Mouse (Mus musculus): ENCODE results near the gene Klk1b5. TPM values are rescaled to one million over a fixed set of nuclear protein-coding genes. Genes with fewer than 3 reads are reported as not detected.
"Not testable (repeated sequence)": the region's sequence is repeated elsewhere in the genome, so short reads cannot be mapped to it uniquely, and the experiment has no call there.

Klk1b5 gene
- polyA plus RNA-seq, 1 experiment from 2014 or later = not detected

DNA sequence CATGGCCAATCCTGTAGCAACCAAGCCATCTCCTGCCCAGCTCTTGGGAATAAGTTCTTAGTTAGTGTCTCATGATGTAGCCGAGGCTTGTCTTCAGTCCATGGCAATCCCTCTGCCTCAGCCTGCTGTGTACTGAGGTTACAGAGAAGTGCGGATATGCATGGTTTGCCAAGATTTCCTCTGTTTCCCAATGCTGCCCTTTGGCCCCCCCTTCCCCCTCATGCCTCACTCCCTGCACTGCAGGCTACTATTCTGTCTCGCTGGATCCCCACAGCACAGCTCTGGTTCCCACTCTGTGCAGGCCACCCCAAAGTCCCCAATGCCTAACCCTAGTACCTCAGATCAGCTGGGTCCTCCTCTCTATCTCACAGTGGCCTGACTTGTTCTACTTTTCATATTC lies 7.4 kb upstream of the Klk1b5 start:
- TF ChIP-seq CTCF (IDR thresholded peaks at IDR 0.05; ENCODE audit: low read depth) = no peak
- no peak for TF ChIP-seq EP300 (IDR thresholded peaks at IDR 0.05; ENCODE audit: low read depth)
- H3K9me3 ChIP-seq (ENCODE audit: low read length) = no peaks in the 10 kb centered on the region
- H3K4me3 ChIP-seq (ENCODE audit: low read depth, low read length) = no peak overlapping the region
- DNase-seq (peak; percentile 41), ATAC-seq (peak; percentile 54; the same call in 1 of the 2 replicates)
- H3K36me3 ChIP-seq (replicated peaks; ENCODE audit: insufficient read depth, low read length) = no peaks in the 10 kb centered on the region
- no peak overlapping the region for H3K9ac ChIP-seq (replicated peaks)
- no peak overlapping the region for H3K4me2 ChIP-seq (ENCODE audit: low read depth, low read length)
- 0 out of 2 replicates have a peak, but pooled peaks cover 4% of the 10 kb centered on the region for H3K4me1 ChIP-seq (ENCODE audit: insufficient read depth)
- H3K27ac ChIP-seq (ENCODE audit: low read depth) = no peak overlapping the region
- WGBS (ENCODE audit: insufficient replicate concordance) = 39% methylated on average over 3 of the region's 3 CpGs
- H3K27me3 ChIP-seq (ENCODE audit: insufficient read depth, low read length) = no peaks in the 10 kb centered on the region

DNA sequence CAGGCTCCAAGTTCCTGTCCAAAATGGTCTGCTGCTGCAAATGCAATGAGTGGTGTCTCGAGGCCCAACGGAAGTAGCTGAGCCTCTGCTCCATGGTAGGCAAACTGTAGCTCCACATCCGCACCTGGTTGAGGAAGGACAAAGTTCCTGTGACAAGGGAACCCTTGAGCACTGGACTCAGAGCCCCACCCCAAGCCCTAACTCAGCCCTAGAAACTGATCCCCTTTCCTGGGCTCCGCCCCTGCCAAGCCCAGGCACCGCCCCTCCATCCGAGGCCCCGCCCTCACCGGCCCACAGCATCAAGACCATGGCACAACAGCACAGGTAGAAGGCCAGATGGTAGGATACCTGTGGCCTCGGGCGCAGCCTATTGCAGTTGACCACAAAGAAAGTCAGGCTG lies 5.9 kb downstream of the Klk1b5 start:
- H3K27me3 ChIP-seq (ENCODE audit: insufficient read depth, low read length); H3K9ac ChIP-seq (replicated peaks); ATAC-seq; H3K4me1 ChIP-seq (ENCODE audit: insufficient read depth); H3K4me3 ChIP-seq (ENCODE audit: low read depth, low read length); H3K4me2 ChIP-seq (ENCODE audit: low read depth, low read length); H3K9me3 ChIP-seq (ENCODE audit: low read length); H3K36me3 ChIP-seq (replicated peaks; ENCODE audit: insufficient read depth, low read length); DNase-seq; H3K27ac ChIP-seq (ENCODE audit: low read depth): not testable (repeated sequence)
- WGBS (ENCODE audit: insufficient replicate concordance) = 65% methylated on average over 8 of the region's 10 CpGs

DNA sequence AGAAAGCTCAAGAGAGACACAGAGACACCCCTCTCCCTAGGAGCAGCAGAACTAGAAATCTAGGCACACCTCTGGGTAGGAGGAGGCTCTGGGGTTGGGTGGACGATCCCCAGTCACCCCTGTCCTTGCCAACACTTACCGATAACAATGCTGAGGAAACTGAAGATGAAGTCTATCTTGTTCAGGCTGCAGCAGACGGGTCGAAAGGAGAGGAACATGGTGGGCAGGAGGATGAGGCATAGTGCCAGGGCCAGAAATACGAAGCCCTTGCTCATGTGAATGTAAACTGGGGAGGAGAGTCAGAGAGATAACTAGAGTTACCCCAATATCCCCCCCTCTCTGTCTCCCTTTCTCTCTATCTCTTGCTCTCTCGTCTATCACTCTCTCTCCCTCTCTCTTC lies 6.6 kb downstream of the Klk1b5 start:
- DNase-seq; H3K4me1 ChIP-seq (ENCODE audit: insufficient read depth); H3K27me3 ChIP-seq (ENCODE audit: insufficient read depth, low read length); H3K9me3 ChIP-seq (ENCODE audit: low read length); H3K9ac ChIP-seq (replicated peaks); H3K27ac ChIP-seq (ENCODE audit: low read depth); H3K4me3 ChIP-seq (ENCODE audit: low read depth, low read length); H3K36me3 ChIP-seq (replicated peaks; ENCODE audit: insufficient read depth, low read length); H3K4me2 ChIP-seq (ENCODE audit: low read depth, low read length); ATAC-seq: not testable (repeated sequence)
- WGBS (ENCODE audit: insufficient replicate concordance) = 53% methylated on average over 6 of the region's 6 CpGs

DNA sequence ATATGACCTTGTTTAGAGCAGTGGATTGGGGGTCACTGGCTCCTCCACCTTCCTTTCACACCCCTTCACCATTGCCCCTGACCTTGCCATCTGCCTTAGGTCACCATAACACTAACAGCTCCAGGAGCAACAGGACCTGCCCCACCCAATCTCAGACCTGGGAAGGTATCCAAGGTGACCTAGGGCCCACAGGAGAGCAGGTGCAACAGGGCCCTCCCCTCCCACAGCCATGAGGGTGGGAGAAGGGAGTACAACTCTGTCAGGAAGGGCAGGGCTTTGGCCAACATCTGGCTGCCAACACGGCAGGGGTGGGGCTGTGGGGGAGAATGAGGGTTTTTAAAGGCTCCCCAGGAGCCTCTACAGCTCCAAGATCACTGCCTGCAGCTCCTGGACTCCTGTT lies 9.3 kb downstream of the Klk1b5 start, which contains the start of gene Klk1:
Gene Klk1 (plus strand): TSS at position 285 of the 400 bp plus-strand sequence.
- H3K4me2 ChIP-seq (ENCODE audit: low read depth, low read length) = no peak within 1 kb of the TSS
- no peak for ATAC-seq
- H3K4me1 ChIP-seq (ENCODE audit: insufficient read depth) = no peaks in the 10 kb centered on the region
- 33% methylated on average over 1 of the region's 1 CpGs for WGBS (ENCODE audit: insufficient replicate concordance)
- no peak within 1 kb of the TSS for H3K27ac ChIP-seq (ENCODE audit: low read depth)
- H3K27me3 ChIP-seq (ENCODE audit: insufficient read depth, low read length) = no peaks in the 10 kb centered on the region
- no peak for DNase-seq
- H3K9me3 ChIP-seq (ENCODE audit: low read length) = no peaks in the 10 kb centered on the region
- H3K4me3 ChIP-seq (ENCODE audit: low read depth, low read length) = no peak within 1 kb of the TSS
- no peaks in the 10 kb centered on the region for H3K36me3 ChIP-seq (replicated peaks; ENCODE audit: insufficient read depth, low read length)
- TF ChIP-seq CTCF (IDR thresholded peaks at IDR 0.05; ENCODE audit: low read depth) (no peak), EP300 (IDR thresholded peaks at IDR 0.05; ENCODE audit: low read depth) (no peak)
- H3K9ac ChIP-seq (replicated peaks) = no peak within 1 kb of the TSS

DNA sequence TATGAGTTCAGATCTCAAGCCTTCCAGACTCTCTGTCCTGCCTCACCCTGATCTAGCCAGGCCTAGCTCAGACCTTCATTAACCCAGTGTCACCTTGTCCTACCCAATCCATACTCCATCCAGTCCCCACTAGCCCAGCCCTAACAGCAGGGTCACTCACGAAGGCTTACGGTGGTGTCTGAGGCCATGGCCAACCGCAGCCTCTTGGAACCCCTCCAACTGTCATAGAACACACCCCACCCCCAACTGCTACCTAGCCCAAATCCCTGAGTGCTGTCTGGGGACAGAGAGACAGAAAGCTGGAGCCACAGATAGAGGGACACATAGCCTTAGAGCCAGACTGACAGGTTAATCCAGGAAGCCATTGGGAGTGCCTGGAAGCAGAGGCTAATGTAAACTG lies 20.2 kb downstream of the Klk1b5 start, which contains the start of gene Gm36864:
Gene Gm36864 (plus strand): TSS at position 269 of the 400 bp plus-strand sequence.
- Histone ChIP-seq H3K4me1 (ENCODE audit: insufficient read depth) (no peaks in the 10 kb centered on the region), H3K9me3 (ENCODE audit: low read length) (no peaks in the 10 kb centered on the region), H3K27me3 (ENCODE audit: insufficient read depth, low read length) (no peaks in the 10 kb centered on the region), H3K9ac (replicated peaks) (no peak within 1 kb of the TSS), H3K4me2 (ENCODE audit: low read depth, low read length) (no peak within 1 kb of the TSS), H3K27ac (ENCODE audit: low read depth) (no peak within 1 kb of the TSS), H3K4me3 (ENCODE audit: low read depth, low read length) (no peak within 1 kb of the TSS), H3K36me3 (replicated peaks; ENCODE audit: insufficient read depth, low read length) (no peaks in the 10 kb centered on the region)
- TF ChIP-seq CTCF (IDR thresholded peaks at IDR 0.05; ENCODE audit: low read depth) = no peak
- no peak for DNase-seq
- WGBS (ENCODE audit: insufficient replicate concordance) = 56% methylated on average over 3 of the region's 3 CpGs
- no peak for ATAC-seq

DNA sequence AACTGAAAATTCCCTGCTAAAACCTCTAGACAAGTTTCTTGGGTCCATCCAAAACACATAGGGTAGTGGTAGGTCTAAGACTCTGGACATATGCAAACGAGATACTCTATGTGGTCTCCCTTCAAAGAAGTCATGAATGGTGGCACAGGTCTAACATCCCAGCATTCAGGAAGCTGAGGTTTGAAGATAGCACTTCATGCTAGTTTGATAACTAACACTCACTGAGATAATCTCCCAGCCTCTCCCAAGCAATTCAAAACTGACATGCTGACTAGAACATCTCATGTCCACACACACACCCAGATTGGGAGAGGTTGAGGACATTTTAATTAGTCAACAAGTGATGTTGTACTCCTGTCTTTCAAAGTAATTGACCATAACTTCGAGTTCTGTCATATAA lies 24.2 kb downstream of the Klk1b5 start:
- no peaks in the 10 kb centered on the region for H3K27me3 ChIP-seq (ENCODE audit: insufficient read depth, low read length)
- no peak overlapping the region for H3K9ac ChIP-seq (replicated peaks)
- no peak overlapping the region for H3K27ac ChIP-seq (ENCODE audit: low read depth)
- no peaks in the 10 kb centered on the region for H3K9me3 ChIP-seq (ENCODE audit: low read length)
- WGBS (ENCODE audit: insufficient replicate concordance) = 44% methylated on average over 2 of the region's 2 CpGs
- no peak overlapping the region for H3K4me3 ChIP-seq (ENCODE audit: low read depth, low read length)
- no peaks in the 10 kb centered on the region for H3K36me3 ChIP-seq (replicated peaks; ENCODE audit: insufficient read depth, low read length)
- peaks cover under 1% of the 10 kb centered on the region; the same call in 1 of the 2 replicates for H3K4me1 ChIP-seq (ENCODE audit: insufficient read depth)
- no peak overlapping the region for H3K4me2 ChIP-seq (ENCODE audit: low read depth, low read length)
- TF ChIP-seq EP300 (IDR thresholded peaks at IDR 0.05; ENCODE audit: low read depth) (no peak), CTCF (IDR thresholded peaks at IDR 0.05; ENCODE audit: low read depth) (no peak)
- no peak for DNase-seq
- no peak for ATAC-seq

DNA sequence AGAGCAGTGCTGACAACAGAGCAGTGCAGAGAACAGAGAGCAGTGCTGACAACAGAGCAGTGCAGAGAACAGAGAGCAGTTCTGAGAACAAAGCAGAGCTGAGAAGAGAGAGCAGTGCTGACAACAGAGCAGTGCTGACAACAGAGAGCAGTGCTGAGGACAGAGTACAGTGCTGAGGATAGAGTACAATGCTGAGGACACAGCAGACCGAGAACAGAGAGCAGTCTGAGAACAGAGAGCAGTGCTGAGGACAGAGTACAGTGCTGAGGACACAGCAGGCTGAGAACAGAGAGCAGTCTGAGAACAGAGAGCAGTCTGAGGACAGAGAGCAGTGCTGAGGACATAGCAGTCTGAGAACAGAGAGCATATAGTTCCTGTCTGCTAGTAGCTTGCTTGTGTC lies 25.0 kb downstream of the Klk1b5 start:
- ATAC-seq (no peak), DNase-seq (no peak)
- peaks cover 8% of the 10 kb centered on the region for H3K4me1 ChIP-seq (ENCODE audit: insufficient read depth)
- no peaks in the 10 kb centered on the region for H3K27me3 ChIP-seq (ENCODE audit: insufficient read depth, low read length)
- H3K27ac ChIP-seq (ENCODE audit: low read depth) = no peak overlapping the region
- H3K4me2 ChIP-seq (ENCODE audit: low read depth, low read length) = no peak overlapping the region
- TF ChIP-seq CTCF (IDR thresholded peaks at IDR 0.05; ENCODE audit: low read depth) (no peak), EP300 (IDR thresholded peaks at IDR 0.05; ENCODE audit: low read depth) (no peak)
- H3K9ac ChIP-seq (replicated peaks) = no peak overlapping the region
- no peaks in the 10 kb centered on the region for H3K9me3 ChIP-seq (ENCODE audit: low read length)
- WGBS (ENCODE audit: insufficient replicate concordance) = 15% methylated on average over 1 of the region's 1 CpGs
- H3K4me3 ChIP-seq (ENCODE audit: low read depth, low read length) = no peak overlapping the region
- H3K36me3 ChIP-seq (replicated peaks; ENCODE audit: insufficient read depth, low read length) = no peaks in the 10 kb centered on the region

Data from liver, postnatal 0 days (tissue).